Mouse (Mus musculus): ENCODE results near the gene Olfr410. TPM values are rescaled to one million over a fixed set of nuclear protein-coding genes. Genes with fewer than 3 reads are reported as not detected.
A peak's percentile ranks its signal among the peaks of the same experiment; 100 is the strongest.

The Olfr410 gene
- not detected in 2 replicates for polyA plus RNA-seq (2014; fragmentation: Nextera tagmentation; extraction: Ambion mirVana)

DNA sequence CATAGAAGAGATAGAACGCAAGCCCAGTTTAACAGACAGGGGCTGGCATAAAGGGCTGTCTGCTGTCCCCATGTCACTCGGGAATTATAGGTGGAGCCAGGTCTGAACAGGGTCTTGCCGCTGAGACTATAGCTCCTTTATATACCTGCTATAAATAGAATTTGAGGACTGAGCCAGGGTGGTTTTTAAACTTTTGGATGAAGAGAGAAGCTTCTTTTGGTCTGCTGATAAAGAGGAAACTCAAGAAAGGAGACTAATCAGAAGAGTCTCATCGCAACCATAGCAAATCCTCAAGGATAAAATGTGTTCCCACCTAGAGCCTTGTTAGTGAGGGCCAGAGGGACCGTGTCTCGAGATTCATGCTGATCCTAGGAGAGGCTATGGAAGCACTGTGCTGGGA is at the start of gene Olfr410:
TSS of gene Olfr410 (minus strand) at position 101 of the 400 bp plus-strand sequence.
- H3K9me3 ChIP-seq (ENCODE audit: control insufficient read depth, low read length), result no peaks in the 10 kb centered on the region; the same call in 1 of the 2 replicates
- no peak within 1 kb of the TSS for H3K4me2 ChIP-seq (ENCODE audit: low read depth, low read length)
- 86% methylated on average over 6 of the region's 6 CpGs for WGBS
- ATAC-seq (ENCODE audit: low read depth), result no peak
- no peaks in the 10 kb centered on the region for H3K27me3 ChIP-seq (ENCODE audit: control insufficient read depth, insufficient read depth, low read length)
- no peaks in the 10 kb centered on the region for H3K36me3 ChIP-seq (ENCODE audit: control insufficient read depth, insufficient read depth, low read length)
- no peak within 1 kb of the TSS for H3K9ac ChIP-seq (replicated peaks; ENCODE audit: low read depth, low read length)
- H3K4me1 ChIP-seq (ENCODE audit: control insufficient read depth, insufficient read depth, low read length), result no peaks in the 10 kb centered on the region
- H3K27ac ChIP-seq (ENCODE audit: low read depth, low read length), result no peak within 1 kb of the TSS
- H3K4me3 ChIP-seq (ENCODE audit: low read depth, low read length), result no peak within 1 kb of the TSS

GRCm38 (mm10) chr11:74387203-74387602 is 49.4 kb upstream of the Olfr410 start:
- H3K9me3 ChIP-seq (ENCODE audit: control insufficient read depth, low read length), result no peaks in the 10 kb centered on the region
- 82% methylated on average over 5 of the region's 5 CpGs for whole genome bisulfite sequencing
- H3K4me1 ChIP-seq (ENCODE audit: control insufficient read depth, insufficient read depth, low read length), result no peaks in the 10 kb centered on the region
- no peak overlapping the region for H3K4me2 ChIP-seq (ENCODE audit: low read depth, low read length)
- no peak for ATAC-seq (ENCODE audit: low read depth)
- no peaks in the 10 kb centered on the region for H3K27me3 ChIP-seq (ENCODE audit: control insufficient read depth, insufficient read depth, low read length)
- H3K9ac ChIP-seq (replicated peaks; ENCODE audit: low read depth, low read length), result no peak overlapping the region
- H3K27ac ChIP-seq (ENCODE audit: low read depth, low read length), result no peak overlapping the region
- no peak overlapping the region for H3K4me3 ChIP-seq (ENCODE audit: low read depth, low read length)
- no peaks in the 10 kb centered on the region for H3K36me3 ChIP-seq (ENCODE audit: control insufficient read depth, insufficient read depth, low read length)

DNA sequence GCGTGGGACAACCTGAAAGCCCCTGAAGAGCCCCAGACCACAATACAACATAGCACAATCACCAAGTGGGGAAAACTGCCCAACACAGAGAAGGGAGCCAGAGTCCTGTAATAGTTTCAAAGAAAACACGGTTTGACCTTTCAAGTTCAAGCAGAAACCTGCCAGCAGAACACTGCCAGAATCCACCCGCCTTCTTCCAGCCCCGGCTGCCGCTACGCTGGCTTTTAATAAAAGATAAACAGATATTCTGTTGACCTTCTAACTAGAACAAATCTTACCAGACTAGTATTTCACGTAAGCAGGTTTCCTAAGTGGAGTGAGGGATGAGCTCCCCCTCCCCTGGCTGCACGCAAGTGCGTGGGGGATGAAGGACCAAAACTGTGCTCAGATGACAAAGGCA is 47.8 kb upstream of the Olfr410 start:
- Histone ChIP-seq H3K36me3 (ENCODE audit: control insufficient read depth, insufficient read depth, low read length) (no peaks in the 10 kb centered on the region), H3K4me1 (ENCODE audit: control insufficient read depth, insufficient read depth, low read length) (no peaks in the 10 kb centered on the region), H3K9ac (replicated peaks; ENCODE audit: low read depth, low read length) (no peak overlapping the region), H3K9me3 (ENCODE audit: control insufficient read depth, low read length) (no peaks in the 10 kb centered on the region), H3K27ac (ENCODE audit: low read depth, low read length) (no peak overlapping the region), H3K27me3 (ENCODE audit: control insufficient read depth, insufficient read depth, low read length) (no peaks in the 10 kb centered on the region), H3K4me3 (ENCODE audit: low read depth, low read length) (no peak overlapping the region), H3K4me2 (ENCODE audit: low read depth, low read length) (no peak overlapping the region)
- ATAC-seq (ENCODE audit: low read depth), result no peak
- whole genome bisulfite sequencing, result 82% methylated on average over 9 of the region's 9 CpGs

DNA sequence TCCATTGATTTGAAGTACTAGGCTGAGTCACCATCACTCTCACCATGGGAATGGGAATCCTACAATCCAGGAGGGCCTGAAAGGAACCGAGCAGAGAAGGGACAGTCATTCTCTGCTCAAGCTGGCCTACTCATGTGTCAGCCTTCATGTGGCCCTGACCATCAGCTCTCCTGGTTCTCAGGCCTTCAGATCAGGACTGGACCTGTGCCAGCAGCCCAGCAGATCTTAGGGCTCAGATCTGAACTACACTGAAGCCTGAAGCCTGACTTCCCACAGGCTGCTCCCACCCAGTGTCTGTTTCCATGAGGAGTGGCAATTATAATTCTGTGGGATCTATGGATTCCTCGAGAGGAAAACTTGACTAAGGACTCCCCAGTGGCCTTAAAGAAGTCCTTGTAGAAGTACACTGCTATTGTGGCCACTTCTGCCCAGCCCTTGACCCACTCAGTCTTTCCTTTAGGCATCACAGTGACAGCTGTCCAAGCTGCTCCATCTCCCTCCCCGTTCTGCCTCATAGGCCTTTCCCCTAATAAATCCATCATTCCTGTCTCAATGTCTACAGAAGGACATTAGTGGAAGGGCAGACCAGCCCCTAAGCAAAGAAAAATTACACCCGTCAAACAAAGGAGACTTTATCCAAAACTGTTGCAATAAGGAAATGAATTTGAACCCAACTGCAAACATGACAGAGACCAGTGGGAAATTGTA is 41.5 kb upstream of the Olfr410 start:
- ATAC-seq (ENCODE audit: low read depth), result no peak

DNA sequence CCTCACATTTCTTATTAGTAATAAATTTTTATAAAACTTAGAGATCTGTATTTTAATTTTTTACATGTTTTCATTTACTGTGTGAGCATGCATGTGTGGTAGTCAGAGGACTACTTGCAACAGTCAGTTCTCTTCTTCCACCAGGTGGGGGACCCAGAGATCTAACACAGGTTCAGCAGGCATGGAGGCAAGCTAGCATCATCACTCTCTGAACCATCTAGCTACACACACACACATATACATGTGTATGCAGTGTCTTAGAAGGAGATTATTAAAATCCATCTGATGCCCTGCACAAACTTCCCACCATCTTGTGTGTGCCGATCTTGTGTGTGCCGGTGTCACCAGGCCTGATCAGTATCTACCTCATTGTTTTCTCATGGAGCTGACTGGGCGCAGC is 39.0 kb upstream of the Olfr410 start:
- Histone ChIP-seq H3K27ac (ENCODE audit: low read depth, low read length) (no peak overlapping the region), H3K9ac (replicated peaks; ENCODE audit: low read depth, low read length) (no peak overlapping the region), H3K36me3 (ENCODE audit: control insufficient read depth, insufficient read depth, low read length) (no peaks in the 10 kb centered on the region), H3K4me2 (ENCODE audit: low read depth, low read length) (no peak overlapping the region), H3K4me3 (ENCODE audit: low read depth, low read length) (no peak overlapping the region), H3K9me3 (ENCODE audit: control insufficient read depth, low read length) (no peaks in the 10 kb centered on the region), H3K4me1 (ENCODE audit: control insufficient read depth, insufficient read depth, low read length) (no peaks in the 10 kb centered on the region), H3K27me3 (ENCODE audit: control insufficient read depth, insufficient read depth, low read length) (no peaks in the 10 kb centered on the region)
- peak; percentile 79; the same call in 1 of the 2 replicates for ATAC-seq (ENCODE audit: low read depth)
- WGBS, result 85% methylated on average over 3 of the region's 3 CpGs

More for the DNA sequence above, 41.5 kb upstream of the Olfr410 start:
- Histone ChIP-seq H3K27me3 (ENCODE audit: control insufficient read depth, insufficient read depth, low read length) (no peaks in the 10 kb centered on the region), H3K27ac (ENCODE audit: low read depth, low read length) (no peak overlapping the region), H3K9me3 (ENCODE audit: control insufficient read depth, low read length) (no peaks in the 10 kb centered on the region), H3K36me3 (ENCODE audit: control insufficient read depth, insufficient read depth, low read length) (no peaks in the 10 kb centered on the region), H3K4me3 (ENCODE audit: low read depth, low read length) (no peak overlapping the region), H3K4me1 (ENCODE audit: control insufficient read depth, insufficient read depth, low read length) (no peaks in the 10 kb centered on the region), H3K4me2 (ENCODE audit: low read depth, low read length) (no peak overlapping the region), H3K9ac (replicated peaks; ENCODE audit: low read depth, low read length) (no peak overlapping the region)
- whole genome bisulfite sequencing, result 66% methylated on average over 4 of the region's 4 CpGs

DNA sequence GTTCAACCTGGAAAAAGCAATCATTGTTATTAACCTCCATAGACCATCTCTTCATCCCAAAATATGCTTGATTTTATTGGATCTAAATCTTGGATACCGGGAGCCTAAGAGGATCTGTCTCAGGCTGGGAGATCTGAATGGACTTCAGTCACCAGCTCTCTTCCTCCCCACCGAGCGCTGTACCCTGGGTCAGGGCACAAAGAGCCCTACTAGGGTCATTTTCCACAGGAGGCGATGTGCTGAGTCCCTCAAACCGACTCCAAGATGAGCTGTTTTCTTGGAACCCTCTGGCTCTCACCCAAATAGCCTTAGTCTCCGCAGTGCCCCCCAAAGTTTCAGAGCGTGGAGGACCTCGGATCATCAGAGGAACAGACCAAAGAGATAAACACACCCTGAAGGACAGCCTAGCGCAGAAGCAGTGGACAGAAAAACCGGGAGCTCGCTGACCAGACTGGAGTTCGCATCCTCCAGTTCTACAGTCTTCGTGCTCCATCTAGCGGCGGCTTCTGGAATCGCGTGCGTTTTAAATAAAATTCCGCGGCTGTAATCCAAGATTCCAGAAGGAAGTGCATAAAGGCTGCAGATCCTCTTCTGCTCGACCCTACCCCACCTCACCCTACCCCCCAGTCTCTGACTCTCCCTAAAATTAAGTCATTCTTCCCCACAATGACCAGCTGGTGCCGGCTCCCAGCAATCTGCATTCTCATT is 33.7 kb upstream of the Olfr410 start:
- 12% methylated on average over 22 of the region's 22 CpGs for WGBS
- Histone ChIP-seq H3K4me2 (ENCODE audit: low read depth, low read length) (no peak overlapping the region), H3K27ac (ENCODE audit: low read depth, low read length) (no peak overlapping the region), H3K4me3 (ENCODE audit: low read depth, low read length) (no peak overlapping the region), H3K9ac (replicated peaks; ENCODE audit: low read depth, low read length) (no peak overlapping the region), H3K9me3 (ENCODE audit: control insufficient read depth, low read length) (no peaks in the 10 kb centered on the region), H3K27me3 (ENCODE audit: control insufficient read depth, insufficient read depth, low read length) (no peaks in the 10 kb centered on the region), H3K36me3 (ENCODE audit: control insufficient read depth, insufficient read depth, low read length) (no peaks in the 10 kb centered on the region), H3K4me1 (ENCODE audit: control insufficient read depth, insufficient read depth, low read length) (no peaks in the 10 kb centered on the region)
- peak; percentile 56; the same call in 1 of the 2 replicates for ATAC-seq (ENCODE audit: low read depth)

GRCm38 (mm10) chr11:74361769-74362168 is 23.9 kb upstream of the Olfr410 start, which contains the start of gene Olfr412:
Gene Olfr412 (plus strand): TSS chr11:74362069.
- Histone ChIP-seq H3K27ac (ENCODE audit: low read depth, low read length) (no peak within 1 kb of the TSS), H3K4me3 (ENCODE audit: low read depth, low read length) (no peak within 1 kb of the TSS), H3K36me3 (ENCODE audit: control insufficient read depth, insufficient read depth, low read length) (no peaks in the 10 kb centered on the region), H3K4me1 (ENCODE audit: control insufficient read depth, insufficient read depth, low read length) (no peaks in the 10 kb centered on the region), H3K9me3 (ENCODE audit: control insufficient read depth, low read length) (no peaks in the 10 kb centered on the region), H3K9ac (replicated peaks; ENCODE audit: low read depth, low read length) (no peak within 1 kb of the TSS), H3K4me2 (ENCODE audit: low read depth, low read length) (no peak within 1 kb of the TSS), H3K27me3 (ENCODE audit: control insufficient read depth, insufficient read depth, low read length) (no peaks in the 10 kb centered on the region)
- no peak for ATAC-seq (ENCODE audit: low read depth)
- WGBS, result 83% methylated on average over 1 of the region's 1 CpGs

GRCm38 (mm10) chr11:74352550-74352949 is 14.7 kb upstream of the Olfr410 start, which contains the start of gene Olfr411:
Gene Olfr411 (minus strand): TSS chr11:74352650.
- no peaks in the 10 kb centered on the region for H3K27me3 ChIP-seq (ENCODE audit: control insufficient read depth, insufficient read depth, low read length)
- H3K4me3 ChIP-seq (ENCODE audit: low read depth, low read length), result no peak within 1 kb of the TSS
- no peak within 1 kb of the TSS for H3K27ac ChIP-seq (ENCODE audit: low read depth, low read length)
- 85% methylated on average over 3 of the region's 3 CpGs for WGBS
- H3K4me2 ChIP-seq (ENCODE audit: low read depth, low read length), result no peak within 1 kb of the TSS
- no peaks in the 10 kb centered on the region for H3K9me3 ChIP-seq (ENCODE audit: control insufficient read depth, low read length)
- H3K36me3 ChIP-seq (ENCODE audit: control insufficient read depth, insufficient read depth, low read length), result no peaks in the 10 kb centered on the region
- no peak for ATAC-seq (ENCODE audit: low read depth)
- no peaks in the 10 kb centered on the region for H3K4me1 ChIP-seq (ENCODE audit: control insufficient read depth, insufficient read depth, low read length)
- H3K9ac ChIP-seq (replicated peaks; ENCODE audit: low read depth, low read length), result no peak within 1 kb of the TSS

GRCm38 (mm10) chr11:74328781-74329180 is 9.1 kb downstream of the Olfr410 start:
- Histone ChIP-seq H3K27ac (ENCODE audit: low read depth, low read length) (no peak overlapping the region), H3K4me2 (ENCODE audit: low read depth, low read length) (no peak overlapping the region), H3K36me3 (ENCODE audit: control insufficient read depth, insufficient read depth, low read length) (no peaks in the 10 kb centered on the region), H3K4me1 (ENCODE audit: control insufficient read depth, insufficient read depth, low read length) (no peaks in the 10 kb centered on the region), H3K9ac (replicated peaks; ENCODE audit: low read depth, low read length) (no peak overlapping the region), H3K9me3 (ENCODE audit: control insufficient read depth, low read length) (no peaks in the 10 kb centered on the region), H3K27me3 (ENCODE audit: control insufficient read depth, insufficient read depth, low read length) (no peaks in the 10 kb centered on the region), H3K4me3 (ENCODE audit: low read depth, low read length) (no peak overlapping the region)
- ATAC-seq (ENCODE audit: low read depth), result no peak

Data from neural tube, embryonic 14.5 days (tissue).